Mouse (Mus musculus): ENCODE results near the gene D630045J12Rik. TPM values are rescaled to one million over a fixed set of nuclear protein-coding genes. Genes with fewer than 3 reads are reported as not detected.

Gene D630045J12Rik
- polyA plus RNA-seq, 1 experiment from 2014 or later, result 0.26 TPM

GRCm38 (mm10) chr6:38263393-38264159 is 9.8 kb upstream of the D630045J12Rik start:
- Histone ChIP-seq H3K36me3 (ENCODE audit: control insufficient read depth, insufficient read depth) (no peaks in the 10 kb centered on the region), H3K9me3 (replicated peaks; ENCODE audit: control insufficient read depth, low read length) (no peaks in the 10 kb centered on the region), H3K27ac (ENCODE audit: low read length) (no peak overlapping the region), H3K4me2 (ENCODE audit: low read depth, low read length) (no peak overlapping the region), H3K27me3 (ENCODE audit: control insufficient read depth, insufficient read depth, low read depth, low read length) (no peaks in the 10 kb centered on the region), H3K4me3 (ENCODE audit: low read depth, low read length) (no peak overlapping the region), H3K4me1 (ENCODE audit: control insufficient read depth, low read depth, low read length) (no peaks in the 10 kb centered on the region), H3K9ac (ENCODE audit: low read depth, low read length) (no peak overlapping the region)
- no peak for ATAC-seq (ENCODE audit: low read depth)
- WGBS (ENCODE audit: insufficient replicate concordance), result 47% methylated on average over 5 of the region's 5 CpGs

- no peak for ATAC-seq (ENCODE audit: low read depth)
- Histone ChIP-seq H3K4me1 (ENCODE audit: control insufficient read depth, low read depth, low read length) (no peaks in the 10 kb centered on the region), H3K27ac (ENCODE audit: low read length) (no peak overlapping the region), H3K4me3 (ENCODE audit: low read depth, low read length) (no peak overlapping the region), H3K27me3 (ENCODE audit: control insufficient read depth, insufficient read depth, low read depth, low read length) (no peaks in the 10 kb centered on the region), H3K9me3 (replicated peaks; ENCODE audit: control insufficient read depth, low read length) (no peaks in the 10 kb centered on the region), H3K36me3 (ENCODE audit: control insufficient read depth, insufficient read depth) (no peaks in the 10 kb centered on the region), H3K9ac (ENCODE audit: low read depth, low read length) (no peak overlapping the region), H3K4me2 (ENCODE audit: low read depth, low read length) (no peak overlapping the region)
- 50% methylated on average over 4 of the region's 4 CpGs for WGBS (ENCODE audit: insufficient replicate concordance)
Measured at GRCm38 (mm10) chr6:38261877-38262276, 8.1 kb upstream of the D630045J12Rik start.

GRCm38 (mm10) chr6:38257506-38257905 is 3.7 kb upstream of the D630045J12Rik start:
- Histone ChIP-seq H3K4me3 (ENCODE audit: low read depth, low read length) (no peak overlapping the region), H3K4me1 (ENCODE audit: control insufficient read depth, low read depth, low read length) (peaks cover 6% of the 10 kb centered on the region; the same call in 1 of the 2 replicates), H3K36me3 (ENCODE audit: control insufficient read depth, insufficient read depth) (no peaks in the 10 kb centered on the region), H3K27me3 (ENCODE audit: control insufficient read depth, insufficient read depth, low read depth, low read length) (peaks cover 26% of the 10 kb centered on the region), H3K27ac (ENCODE audit: low read length) (no peak overlapping the region), H3K9me3 (replicated peaks; ENCODE audit: control insufficient read depth, low read length) (no peaks in the 10 kb centered on the region), H3K4me2 (ENCODE audit: low read depth, low read length) (no peak overlapping the region), H3K9ac (ENCODE audit: low read depth, low read length) (no peak overlapping the region)
- 77% methylated on average over 8 of the region's 8 CpGs for WGBS (ENCODE audit: insufficient replicate concordance)
- no peak for ATAC-seq (ENCODE audit: low read depth)

- H3K4me2 ChIP-seq (ENCODE audit: low read depth, low read length), result no peak overlapping the region
- H3K4me1 ChIP-seq (ENCODE audit: control insufficient read depth, low read depth, low read length), result peaks cover 6% of the 10 kb centered on the region; the same call in 1 of the 2 replicates
- H3K4me3 ChIP-seq (ENCODE audit: low read depth, low read length), result no peak overlapping the region
- WGBS (ENCODE audit: insufficient replicate concordance), result 26% methylated on average over 4 of the region's 4 CpGs
- no peak overlapping the region for H3K9ac ChIP-seq (ENCODE audit: low read depth, low read length)
- H3K27me3 ChIP-seq (ENCODE audit: control insufficient read depth, insufficient read depth, low read depth, low read length), result peaks cover 32% of the 10 kb centered on the region
- ATAC-seq (ENCODE audit: low read depth), result no peak
- no peaks in the 10 kb centered on the region for H3K36me3 ChIP-seq (ENCODE audit: control insufficient read depth, insufficient read depth)
- H3K9me3 ChIP-seq (replicated peaks; ENCODE audit: control insufficient read depth, low read length), result no peaks in the 10 kb centered on the region
- H3K27ac ChIP-seq (ENCODE audit: low read length), result no peak overlapping the region
Measured at GRCm38 (mm10) chr6:38256793-38257192, 3.0 kb upstream of the D630045J12Rik start.

- H3K36me3 ChIP-seq (ENCODE audit: control insufficient read depth, insufficient read depth), result no peaks in the 10 kb centered on the region
- WGBS (ENCODE audit: insufficient replicate concordance), result 58% methylated on average over 2 of the region's 2 CpGs
- H3K27ac ChIP-seq (ENCODE audit: low read length), result no peak overlapping the region
- no peak overlapping the region for H3K9ac ChIP-seq (ENCODE audit: low read depth, low read length)
- H3K9me3 ChIP-seq (replicated peaks; ENCODE audit: control insufficient read depth, low read length), result no peaks in the 10 kb centered on the region
- no peak for ATAC-seq (ENCODE audit: low read depth)
- H3K4me2 ChIP-seq (ENCODE audit: low read depth, low read length), result no peak overlapping the region
- peaks cover 32% of the 10 kb centered on the region for H3K27me3 ChIP-seq (ENCODE audit: control insufficient read depth, insufficient read depth, low read depth, low read length)
- peaks cover 6% of the 10 kb centered on the region; the same call in 1 of the 2 replicates for H3K4me1 ChIP-seq (ENCODE audit: control insufficient read depth, low read depth, low read length)
- no peak overlapping the region for H3K4me3 ChIP-seq (ENCODE audit: low read depth, low read length)
Measured at GRCm38 (mm10) chr6:38255794-38256193, 2.0 kb upstream of the D630045J12Rik start.

GRCm38 (mm10) chr6:38252766-38253735 is 758 bp downstream of the D630045J12Rik start:
- WGBS (ENCODE audit: insufficient replicate concordance), result 17% methylated on average over 19 of the region's 19 CpGs
- no peak for ATAC-seq (ENCODE audit: low read depth)
- H3K9ac ChIP-seq (ENCODE audit: low read depth, low read length), result peak overlapping the region; percentile 57; the same call in 1 of the 2 replicates

GRCm38 (mm10) chr6:38252139-38252538 is 1.7 kb downstream of the D630045J12Rik start:
- Histone ChIP-seq H3K4me1 (ENCODE audit: control insufficient read depth, low read depth, low read length) (peaks cover 6% of the 10 kb centered on the region; the same call in 1 of the 2 replicates), H3K4me2 (ENCODE audit: low read depth, low read length) (no peak overlapping the region), H3K36me3 (ENCODE audit: control insufficient read depth, insufficient read depth) (no peaks in the 10 kb centered on the region), H3K9ac (ENCODE audit: low read depth, low read length) (no peak overlapping the region), H3K4me3 (ENCODE audit: low read depth, low read length) (no peak overlapping the region), H3K9me3 (replicated peaks; ENCODE audit: control insufficient read depth, low read length) (no peaks in the 10 kb centered on the region), H3K27ac (ENCODE audit: low read length) (no peak overlapping the region), H3K27me3 (ENCODE audit: control insufficient read depth, insufficient read depth, low read depth, low read length) (peaks cover 32% of the 10 kb centered on the region)
- 75% methylated on average over 10 of the region's 10 CpGs for WGBS (ENCODE audit: insufficient replicate concordance)
- ATAC-seq (ENCODE audit: low read depth), result no peak

More at GRCm38 (mm10) chr6:38252766-38253735, 758 bp downstream of the D630045J12Rik start:
- Histone ChIP-seq H3K4me1 (ENCODE audit: control insufficient read depth, low read depth, low read length) (peaks cover 6% of the 10 kb centered on the region; the same call in 1 of the 2 replicates), H3K4me2 (ENCODE audit: low read depth, low read length) (peak overlapping the region; percentile 88), H3K27me3 (ENCODE audit: control insufficient read depth, insufficient read depth, low read depth, low read length) (peaks cover 32% of the 10 kb centered on the region), H3K4me3 (ENCODE audit: low read depth, low read length) (peak overlapping the region; percentile 64), H3K9me3 (replicated peaks; ENCODE audit: control insufficient read depth, low read length) (no peaks in the 10 kb centered on the region), H3K27ac (ENCODE audit: low read length) (no peak overlapping the region), H3K36me3 (ENCODE audit: control insufficient read depth, insufficient read depth) (no peaks in the 10 kb centered on the region)

GRCm38 (mm10) chr6:38251464-38251863 is 2.3 kb downstream of the D630045J12Rik start:
- no peaks in the 10 kb centered on the region for H3K36me3 ChIP-seq (ENCODE audit: control insufficient read depth, insufficient read depth)
- no peak overlapping the region for H3K27ac ChIP-seq (ENCODE audit: low read length)
- 52% methylated on average over 4 of the region's 4 CpGs for WGBS (ENCODE audit: insufficient replicate concordance)
- no peak overlapping the region for H3K4me2 ChIP-seq (ENCODE audit: low read depth, low read length)
- no peak overlapping the region for H3K9ac ChIP-seq (ENCODE audit: low read depth, low read length)
- H3K9me3 ChIP-seq (replicated peaks; ENCODE audit: control insufficient read depth, low read length), result no peaks in the 10 kb centered on the region
- peaks cover 6% of the 10 kb centered on the region; the same call in 1 of the 2 replicates for H3K4me1 ChIP-seq (ENCODE audit: control insufficient read depth, low read depth, low read length)
- peaks cover 32% of the 10 kb centered on the region for H3K27me3 ChIP-seq (ENCODE audit: control insufficient read depth, insufficient read depth, low read depth, low read length)
- ATAC-seq (ENCODE audit: low read depth), result no peak
- H3K4me3 ChIP-seq (ENCODE audit: low read depth, low read length), result no peak overlapping the region
